Mouse (Mus musculus) G1E (cell line): ENCODE measurements around the gene Grtp1. TPM values are rescaled to one million over a fixed set of nuclear protein-coding genes. Genes with fewer than 3 reads are reported as not detected.

Source experiments
- ATAC-seq: 2 replicates; pipeline ENCODE4 v1.8.0; 2016; ENCODE audit warnings: mild to moderate bottlenecking; ENCODE audit not compliant: insufficient number of reproducible peaks, poor library complexity, low FRiP score, severe bottlenecking; ENCODE audit errors: extremely low read depth
- DNase-seq: peaks from one replicate; pipeline ENCODE4 v3.0.0; 2012; ENCODE audit warnings: low spot score
- H3K27me3 ChIP-seq: 2 replicates; pipeline ENCODE4 v1.6.1; 2012; ENCODE audit warnings: mild to moderate bottlenecking, low read length, inconsistent platforms; ENCODE audit not compliant: insufficient read depth
- H3K36me3 ChIP-seq: replicated peaks from 2 replicates; pipeline ENCODE3; 2012; ENCODE audit warnings: mild to moderate bottlenecking, inconsistent platforms
- H3K4me1 ChIP-seq: 2 replicates; pipeline ENCODE4 v1.6.1; 2012; ENCODE audit warnings: low read depth, low read length, inconsistent platforms, mixed read lengths; ENCODE audit not compliant: insufficient read depth
- H3K4me3 ChIP-seq: 2 replicates; pipeline ENCODE4 v1.5.1; 2012; ENCODE audit warnings: low read depth, mild to moderate bottlenecking, inconsistent platforms, low read length, moderate library complexity, mixed read lengths
- H3K9me3 ChIP-seq: replicated peaks from 2 replicates; pipeline ENCODE4 v1.6.1; 2012; ENCODE audit warnings: inconsistent platforms
- CTCF ChIP-seq: IDR thresholded peaks from 2 replicates; pipeline ENCODE4 v1.5.1; 2012; ENCODE audit warnings: low read depth, low read length, inconsistent platforms, mixed read lengths
- GATA1 ChIP-seq: IDR thresholded peaks from 2 replicates; pipeline ENCODE4 v1.6.1; 2012; ENCODE audit warnings: borderline replicate concordance, low read length, inconsistent platforms, mixed read lengths
- GATA2 ChIP-seq: IDR thresholded peaks from 2 replicates; pipeline ENCODE4 v1.6.1; 2012; ENCODE audit warnings: low read depth, low read length, inconsistent platforms, borderline replicate concordance
- POLR2AphosphoS5 ChIP-seq: IDR thresholded peaks from 2 replicates; pipeline ENCODE4 v1.6.1; 2012; ENCODE audit warnings: low read depth, low read length, inconsistent platforms; ENCODE audit not compliant: insufficient replicate concordance
- TAL1 ChIP-seq: conservative IDR thresholded peaks from 2 replicates; pipeline ENCODE4 v1.6.1; 2012; ENCODE audit warnings: low read depth, low read length, inconsistent platforms, mixed read lengths
- polyA plus RNA-seq: library from polyadenylated mRNA; stranded (reverse); fragments of >175 nt; gene quantifications from 2 replicates; pipeline ENCODE4 v1.2.3, GENCODE M21; 2012
- total RNA-seq, 2 experiments: library from RNA; stranded (forward) in 1 of 2; stranded (reverse) in 1 of 2; fragments of 200-1000 nt in 1 of 2; fragments of >200 nt in 1 of 2; fragmentation: Nextera tagmentation in 1 of 2; gene quantifications; 2 replicates each; pipeline ENCODE4 v1.2.3; 2014 to 2017

The Grtp1 gene
- total and polyA plus RNA-seq, 3 experiments, result 7.4 to 17.4 (median 10.7) TPM

DNA sequence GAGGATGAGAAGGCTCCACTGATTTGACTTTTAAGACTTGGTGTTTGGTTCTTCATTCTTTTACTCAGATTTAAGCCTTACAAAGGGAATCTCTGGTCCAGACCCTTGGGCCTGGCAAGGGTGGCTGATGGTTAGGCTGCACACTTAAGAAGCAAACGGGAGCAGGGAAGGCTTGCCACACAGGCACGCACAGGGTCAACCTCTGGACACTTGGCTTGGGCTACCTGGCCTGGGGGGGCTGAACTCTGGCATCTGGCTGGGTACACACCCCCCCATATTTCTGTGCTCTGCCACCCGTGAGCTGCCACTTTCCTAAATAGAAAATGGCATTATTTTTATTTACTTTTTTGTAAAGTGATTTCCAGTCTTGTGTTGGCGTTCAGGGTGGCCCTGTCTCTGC lies 25.6 kb downstream of the Grtp1 start:
- H3K4me3 ChIP-seq, result no peak overlapping the region
- no peak for ATAC-seq
- H3K9me3 ChIP-seq, result no peaks in the 10 kb centered on the region
- peaks cover 99% of the 10 kb centered on the region for H3K36me3 ChIP-seq
- no peak for TF ChIP-seq POLR2AphosphoS5
- no peaks in the 10 kb centered on the region for H3K27me3 ChIP-seq
- H3K4me1 ChIP-seq, result peaks cover 26% of the 10 kb centered on the region
- DNase-seq, result no peak

GRCm38 (mm10) chr8:13174305-13174704 lies 26.1 kb downstream of the Grtp1 start:
- Histone ChIP-seq H3K9me3 (no peaks in the 10 kb centered on the region), H3K27me3 (no peaks in the 10 kb centered on the region), H3K36me3 (peaks cover 99% of the 10 kb centered on the region), H3K4me1 (peaks cover 26% of the 10 kb centered on the region), H3K4me3 (no peak overlapping the region)
- no peak for ATAC-seq
- no peak for TF ChIP-seq CTCF
- TF ChIP-seq POLR2AphosphoS5, result no peak
- TF ChIP-seq GATA1, result no peak
- TF ChIP-seq GATA2, result no peak
- TF ChIP-seq TAL1, result no peak
- DNase-seq, result no peak

DNA sequence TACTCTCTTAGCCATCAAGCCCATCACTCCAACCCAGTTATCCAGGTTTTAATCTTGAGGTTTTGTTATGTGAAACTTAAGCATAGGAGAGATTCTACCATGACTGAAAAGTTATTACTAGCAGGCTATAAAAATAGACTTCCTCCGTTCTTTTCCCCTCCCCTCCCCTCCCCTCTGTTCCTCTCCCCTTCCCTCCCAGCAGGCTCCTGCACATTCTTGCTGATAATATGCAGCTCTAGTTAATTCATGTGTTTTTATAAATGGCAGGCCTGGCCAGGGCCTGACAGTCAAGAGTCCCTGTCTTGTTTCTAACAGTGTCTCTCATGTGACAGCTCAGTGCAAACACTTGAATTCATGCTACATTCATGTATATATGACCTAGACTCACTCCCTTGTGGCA lies 29.9 kb downstream of the Grtp1 start:
- DNase-seq, result no peak
- Histone ChIP-seq H3K36me3 (peaks cover 99% of the 10 kb centered on the region), H3K4me3 (no peak overlapping the region), H3K9me3 (no peaks in the 10 kb centered on the region), H3K4me1 (peaks cover 37% of the 10 kb centered on the region), H3K27me3 (no peaks in the 10 kb centered on the region)
- no peak for TF ChIP-seq TAL1
- TF ChIP-seq POLR2AphosphoS5, result no peak
- no peak for TF ChIP-seq GATA1
- TF ChIP-seq GATA2, result no peak
- TF ChIP-seq CTCF, result no peak
- no peak for ATAC-seq

DNA sequence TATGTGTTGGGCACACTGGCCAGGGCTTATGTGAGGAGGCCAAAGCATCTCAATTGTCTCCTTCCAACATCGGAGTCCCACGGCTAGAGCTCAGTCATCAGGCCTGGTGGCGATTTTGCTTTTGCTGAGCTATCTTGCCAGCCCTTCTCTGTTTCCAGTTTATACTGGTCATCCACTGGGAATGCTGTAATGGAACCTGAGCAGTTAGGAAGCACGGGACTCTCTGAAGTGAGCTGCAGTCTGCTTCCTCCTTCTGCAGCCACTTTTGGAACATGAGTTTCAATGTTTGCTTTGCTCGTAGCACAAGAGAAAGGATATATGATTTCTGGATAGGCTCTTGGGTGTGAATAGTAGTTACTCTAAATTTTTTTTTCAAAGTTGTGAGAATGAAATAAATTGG lies 36.1 kb downstream of the Grtp1 start:
- no peak overlapping the region; the same call in 1 of the 2 replicates for H3K4me3 ChIP-seq
- H3K36me3 ChIP-seq, result peaks cover 74% of the 10 kb centered on the region
- peaks cover 74% of the 10 kb centered on the region for H3K4me1 ChIP-seq
- TF ChIP-seq CTCF, result no peak
- TF ChIP-seq GATA1, result no peak
- TF ChIP-seq GATA2, result no peak
- TF ChIP-seq POLR2AphosphoS5, result no peak
- TF ChIP-seq TAL1, result no peak
- DNase-seq (no peak), ATAC-seq (no peak)
- no peaks in the 10 kb centered on the region for H3K27me3 ChIP-seq
- no peaks in the 10 kb centered on the region for H3K9me3 ChIP-seq

DNA sequence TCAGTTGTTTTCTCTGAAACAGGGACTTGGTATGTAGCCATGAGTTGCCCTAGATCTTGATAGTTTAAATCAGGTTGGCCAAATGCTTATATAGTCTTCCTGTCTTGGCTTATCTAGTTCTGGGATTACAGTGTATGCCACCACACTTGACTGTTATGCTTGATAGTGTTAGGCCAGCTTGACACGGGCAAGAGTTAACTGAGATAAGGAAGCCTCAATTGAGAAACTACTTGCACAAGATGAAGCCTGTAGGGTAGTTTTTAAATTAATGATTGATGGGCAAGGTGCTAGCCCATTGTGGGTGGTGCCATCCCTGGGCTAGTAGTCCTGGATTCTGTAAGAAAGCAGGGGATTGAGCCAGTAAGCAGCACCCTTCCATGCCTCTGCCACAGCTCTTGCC lies 36.9 kb downstream of the Grtp1 start:
- H3K4me1 ChIP-seq, result peaks cover 70% of the 10 kb centered on the region
- ATAC-seq, result peak; percentile 69

GRCm38 (mm10) chr8:13162098-13162497 lies 38.3 kb downstream of the Grtp1 start:
- Histone ChIP-seq H3K27me3 (no peaks in the 10 kb centered on the region), H3K36me3 (peaks cover 51% of the 10 kb centered on the region), H3K4me1 (peaks cover 67% of the 10 kb centered on the region), H3K9me3 (no peaks in the 10 kb centered on the region), H3K4me3 (peak overlapping the region; percentile 60; the same call in 1 of the 2 replicates)
- DNase-seq (no peak), ATAC-seq (no peak)
- TF ChIP-seq TAL1 (no peak), POLR2AphosphoS5 (no peak), GATA2 (no peak), CTCF (no peak), GATA1 (no peak)

More for the DNA sequence above, 36.9 kb downstream of the Grtp1 start:
- H3K9me3 ChIP-seq, result no peaks in the 10 kb centered on the region
- peaks cover 66% of the 10 kb centered on the region for H3K36me3 ChIP-seq
- TF ChIP-seq GATA2, result 0 out of 2 replicates have a peak, but pooled peaks have one; percentile 35
- no peak for TF ChIP-seq POLR2AphosphoS5
- peak; percentile 86 for TF ChIP-seq TAL1
- no peak for TF ChIP-seq CTCF
- DNase-seq, result peak; percentile 36
- H3K4me3 ChIP-seq, result peak overlapping the region; percentile 16; the same call in 1 of the 2 replicates
- no peaks in the 10 kb centered on the region for H3K27me3 ChIP-seq
